Mouse (Mus musculus) myocyte (in vitro differentiated cells): Measurements from ENCODE around the gene Bhmt. TPM values are rescaled to one million over a fixed set of nuclear protein-coding genes. Genes with fewer than 3 reads are reported as not detected.

Experiments used
- H3K27me3 ChIP-seq: one replicate; pipeline ENCODE4 v1.6.1; 2011; ENCODE audit not compliant: control insufficient read depth, insufficient read depth, insufficient read length
- H3K36me3 ChIP-seq: one replicate; pipeline ENCODE4 v1.6.1; 2011; ENCODE audit not compliant: control insufficient read depth, insufficient read depth
- H3K4me2 ChIP-seq: one replicate; pipeline ENCODE4 v1.6.1; 2011; ENCODE audit warnings: low read depth, control low read depth
- H3K4me3 ChIP-seq: one replicate; pipeline ENCODE4 v1.5.1; 2011; ENCODE audit warnings: mild to moderate bottlenecking, control low read depth, moderate library complexity
- H3K79me2 ChIP-seq: one replicate; pipeline ENCODE4 v1.6.1; 2011; ENCODE audit not compliant: control insufficient read depth, insufficient read depth
- H3ac ChIP-seq: one replicate; pipeline ENCODE4 v1.6.1; 2011; ENCODE audit not compliant: control insufficient read depth, insufficient read length
- CEBPB ChIP-seq: IDR thresholded peaks from 2 replicates; pipeline ENCODE4 v1.6.1; 2011; ENCODE audit warnings: mild to moderate bottlenecking, moderate library complexity; ENCODE audit not compliant: poor library complexity, insufficient read depth, severe bottlenecking
- E2F4 ChIP-seq: IDR thresholded peaks from one replicate; pipeline ENCODE4 v1.6.1; 2011; ENCODE audit warnings: mild to moderate bottlenecking, control low read depth, moderate library complexity; ENCODE audit not compliant: insufficient read depth
- MAX ChIP-seq: IDR thresholded peaks from one replicate; pipeline ENCODE4 v1.6.1; 2011; ENCODE audit warnings: low read depth, mild to moderate bottlenecking, control low read depth
- MYOD1 ChIP-seq, 3 experiments: IDR thresholded peaks; one replicate each; pipeline ENCODE4 v1.6.1; 2011; ENCODE audit warnings: control low read depth in 2 of 3, low read depth in 2 of 3, mild to moderate bottlenecking in 2 of 3, moderate library complexity in 1 of 3; ENCODE audit not compliant: insufficient read length in 2 of 3, control insufficient read depth in 1 of 3
- MYOG ChIP-seq, 3 experiments: IDR thresholded peaks; one replicate each; pipeline ENCODE4 v1.6.1; 2011; ENCODE audit warnings: control low read depth in 2 of 3, low read depth in 2 of 3, mild to moderate bottlenecking in 2 of 3; ENCODE audit not compliant: insufficient read length in 2 of 3, control insufficient read depth in 1 of 3, insufficient read depth in 1 of 3
- POLR2A ChIP-seq: IDR thresholded peaks from one replicate; pipeline ENCODE4 v1.6.1; 2011; ENCODE audit warnings: low read depth, mild to moderate bottlenecking, control low read depth, moderate library complexity; ENCODE audit not compliant: insufficient read length
- POLR2AphosphoS2 ChIP-seq: IDR thresholded peaks from one replicate; pipeline ENCODE4 v1.6.1; 2011; ENCODE audit warnings: low read depth, control low read depth; ENCODE audit not compliant: insufficient read length
- REST ChIP-seq: IDR thresholded peaks from one replicate; pipeline ENCODE4 v1.6.1; 2011; ENCODE audit warnings: mild to moderate bottlenecking, control low read depth, moderate library complexity; ENCODE audit not compliant: insufficient read depth, insufficient read length
- SRF ChIP-seq: IDR thresholded peaks from one replicate; pipeline ENCODE4 v1.6.1; 2011; ENCODE audit warnings: low read depth; ENCODE audit not compliant: control insufficient read depth, insufficient read length
- TCF12 ChIP-seq: IDR thresholded peaks from one replicate; pipeline ENCODE4 v1.6.1; 2011; ENCODE audit warnings: mild to moderate bottlenecking, control low read depth; ENCODE audit not compliant: poor library complexity, insufficient read depth, severe bottlenecking
- TCF3 ChIP-seq: IDR thresholded peaks from one replicate; pipeline ENCODE4 v1.6.1; 2011; ENCODE audit warnings: low read depth, control low read depth; ENCODE audit not compliant: insufficient read length
- USF1 ChIP-seq: IDR thresholded peaks from one replicate; pipeline ENCODE4 v1.6.1; 2011; ENCODE audit warnings: low read depth, mild to moderate bottlenecking, control low read depth, moderate library complexity
- polyA plus RNA-seq: library from polyadenylated mRNA; unstranded; fragments of >200 nt; fragmentation: generic; extraction: Trizol; gene quantifications from one replicate; pipeline ENCODE4 v1.2.1, GENCODE M21; 2012; ENCODE audit warnings: missing spikeins

Gene Bhmt
- not detected for polyA plus RNA-seq

DNA sequence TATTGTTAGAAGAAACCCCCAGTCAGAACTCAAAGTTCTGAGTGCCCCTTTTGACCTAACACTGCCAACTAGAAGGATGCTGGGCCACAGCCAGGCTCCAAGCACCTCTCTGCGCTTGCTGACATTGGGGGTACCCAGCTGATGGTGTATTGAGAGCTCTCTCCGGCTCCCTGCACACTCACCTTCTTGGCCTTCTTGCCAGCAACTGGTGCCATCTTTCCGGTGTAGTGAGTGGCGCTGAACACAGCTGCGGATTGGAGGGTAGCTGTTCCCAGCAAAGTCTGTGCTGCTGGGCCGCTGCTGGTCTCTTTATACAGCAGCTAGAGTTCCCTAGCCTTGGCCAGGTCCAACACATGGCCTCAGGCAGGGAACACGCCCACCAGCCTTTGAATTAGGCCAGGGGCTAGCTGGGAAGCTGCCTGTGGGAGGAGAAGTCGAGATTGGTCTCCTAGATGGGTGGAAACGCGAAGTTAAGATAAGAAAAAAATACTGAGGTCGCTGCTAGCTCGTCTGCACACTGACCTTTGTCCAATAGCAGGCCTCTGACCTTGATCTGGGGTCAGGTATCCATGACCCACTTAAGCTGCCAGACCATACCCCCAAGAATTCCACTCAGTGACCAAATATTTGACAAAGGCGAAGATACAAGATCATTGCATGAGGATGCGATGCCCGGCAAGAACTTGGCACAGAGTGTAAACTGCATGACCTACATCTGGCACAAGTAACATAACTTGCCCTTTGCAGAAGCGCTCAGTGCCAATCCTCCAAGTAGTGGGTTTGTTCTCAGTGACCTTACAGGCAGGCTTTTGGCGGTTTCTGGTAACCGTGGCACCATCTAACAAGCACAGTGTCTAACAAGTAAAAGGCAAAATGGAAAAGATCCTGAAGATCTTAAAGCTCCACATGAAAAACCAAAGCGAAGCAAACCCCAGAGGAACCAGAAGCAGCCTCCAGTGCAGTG, at the start of gene Bhmt:
Gene Bhmt, minus strand, starts transcription at position 680 of the 964 bp plus-strand sequence.
- TF ChIP-seq E2F4 (no peak), MYOD1 (IDR thresholded peaks at IDR 0.05; ENCODE audit: control insufficient read depth in 1 of 3, insufficient read length in 2 of 3, low read depth in 2 of 3) (no peak), TCF12 (no peak), USF1 (no peak), REST (no peak), MYOG (IDR thresholded peaks at IDR 0.05; ENCODE audit: control insufficient read depth in 1 of 3, insufficient read depth in 1 of 3, insufficient read length in 2 of 3, low read depth in 2 of 3) (no peak), SRF (no peak)
- Histone ChIP-seq H3K36me3 (no peaks in the 10 kb centered on the region), H3ac (no peak within 1 kb of the TSS), H3K4me2 (no peak within 1 kb of the TSS), H3K79me2 (no peaks in the 10 kb centered on the region), H3K27me3 (peaks cover 28% of the 10 kb centered on the region), H3K4me3 (no peak within 1 kb of the TSS)

DNA sequence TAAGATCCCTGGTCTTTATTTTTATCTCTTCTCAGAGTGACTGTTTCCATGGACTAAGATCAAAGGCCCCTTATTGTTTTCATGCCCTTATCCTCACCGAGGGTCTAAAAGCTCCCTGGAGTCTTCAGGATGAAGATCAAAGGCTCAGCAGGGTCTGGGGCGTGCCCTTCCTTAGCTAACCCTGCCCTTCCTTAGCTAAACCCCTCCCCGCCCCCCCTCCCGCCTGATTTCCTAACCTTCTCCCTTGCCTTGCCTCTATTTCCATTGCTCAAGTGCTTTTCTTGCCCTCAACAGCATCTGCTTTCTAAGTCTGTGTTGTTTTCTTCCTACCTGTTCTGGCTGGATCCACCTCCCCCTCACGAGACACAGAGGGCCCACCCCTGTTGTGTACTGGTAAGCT, 49.6 kb upstream of the Bhmt start:
- H3ac ChIP-seq: no peak overlapping the region
- no peak overlapping the region for H3K4me2 ChIP-seq
- TF ChIP-seq SRF (no peak), POLR2AphosphoS2 (no peak), USF1 (no peak)
- H3K4me3 ChIP-seq: no peak overlapping the region
- H3K36me3 ChIP-seq: no peaks in the 10 kb centered on the region
- H3K27me3 ChIP-seq: no peaks in the 10 kb centered on the region
- no peaks in the 10 kb centered on the region for H3K79me2 ChIP-seq

DNA sequence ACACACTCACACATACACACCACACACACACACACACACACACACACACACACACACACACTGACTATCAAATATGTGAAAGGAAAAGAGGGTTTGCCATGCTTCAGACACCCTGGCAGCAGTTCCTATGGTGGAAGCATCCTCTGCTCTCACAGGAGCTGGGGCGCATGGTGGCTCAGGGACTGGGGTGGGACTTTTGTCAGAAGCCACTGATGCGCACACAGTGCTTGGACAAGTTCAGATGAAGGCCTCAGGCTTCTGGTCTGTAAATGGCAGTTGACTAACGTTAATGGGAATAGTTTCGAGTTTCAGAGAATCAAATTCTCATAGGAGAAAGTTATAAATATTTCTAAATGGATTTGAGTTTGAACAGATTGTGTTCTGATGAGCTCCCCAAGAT, 47.5 kb upstream of the Bhmt start:
- no peaks in the 10 kb centered on the region for H3K36me3 ChIP-seq
- H3K27me3 ChIP-seq: no peaks in the 10 kb centered on the region
- H3K4me2 ChIP-seq: no peak overlapping the region
- TF ChIP-seq E2F4 (no peak), SRF (no peak)
- no peaks in the 10 kb centered on the region for H3K79me2 ChIP-seq
- H3K4me3 ChIP-seq: no peak overlapping the region
- H3ac ChIP-seq: no peak overlapping the region

DNA sequence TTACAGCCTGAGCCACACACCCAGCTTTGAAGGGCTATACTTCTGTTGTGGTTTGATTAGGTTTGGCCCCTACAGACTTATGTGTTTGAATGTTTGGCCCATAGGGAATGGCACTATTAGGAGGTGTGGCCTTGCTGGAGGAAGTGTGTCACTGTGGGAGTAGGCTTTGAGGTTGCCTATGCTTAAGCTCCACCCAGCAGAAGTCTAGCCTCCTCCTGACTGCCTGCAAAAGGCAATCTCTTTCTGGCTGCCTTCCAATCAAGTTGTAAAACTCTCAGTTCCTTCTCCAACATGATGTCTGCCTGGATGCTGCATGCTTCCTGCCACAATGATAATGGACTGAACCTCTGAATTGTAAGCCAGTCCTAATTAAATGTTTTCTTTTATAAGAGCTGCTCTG, 45.6 kb upstream of the Bhmt start:
- Histone ChIP-seq H3K4me3 (no peak overlapping the region), H3K79me2 (no peaks in the 10 kb centered on the region), H3K36me3 (no peaks in the 10 kb centered on the region), H3K27me3 (no peaks in the 10 kb centered on the region), H3K4me2 (no peak overlapping the region), H3ac (no peak overlapping the region)
- TF ChIP-seq MAX (no peak), MYOG (IDR thresholded peaks at IDR 0.05; ENCODE audit: control insufficient read depth in 1 of 3, insufficient read depth in 1 of 3, insufficient read length in 2 of 3, low read depth in 2 of 3) (no peak), CEBPB (no peak), E2F4 (no peak), TCF3 (no peak), REST (no peak), SRF (no peak), MYOD1 (IDR thresholded peaks at IDR 0.05; ENCODE audit: control insufficient read depth in 1 of 3, insufficient read length in 2 of 3, low read depth in 2 of 3) (no peak), USF1 (no peak), POLR2A (no peak), TCF12 (no peak)

DNA sequence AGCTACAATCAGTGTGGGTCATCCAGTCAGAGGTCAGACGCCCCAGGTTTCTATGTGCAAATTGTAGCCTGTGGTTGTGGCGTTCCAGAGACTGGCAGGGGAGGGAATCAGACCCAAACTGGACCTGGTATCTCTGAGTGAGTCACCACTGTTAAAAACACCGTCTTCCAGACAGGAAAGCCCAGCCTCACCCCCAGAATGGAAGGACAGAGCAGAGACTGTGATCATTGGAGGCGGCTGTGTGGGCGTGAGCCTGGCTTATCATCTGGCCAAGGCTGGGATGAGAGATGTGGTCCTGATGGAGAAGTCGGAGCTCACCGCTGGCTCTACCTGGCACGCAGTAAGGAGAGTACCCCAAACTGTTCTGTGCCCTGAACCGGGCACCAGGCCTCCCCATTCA, 39.1 kb upstream of the Bhmt start:
- no peaks in the 10 kb centered on the region for H3K36me3 ChIP-seq
- H3K27me3 ChIP-seq: no peaks in the 10 kb centered on the region
- H3K79me2 ChIP-seq: no peaks in the 10 kb centered on the region
- no peak overlapping the region for H3K4me3 ChIP-seq
- TF ChIP-seq REST (no peak), MAX (no peak), TCF3 (no peak)
- no peak overlapping the region for H3K4me2 ChIP-seq
- H3ac ChIP-seq: no peak overlapping the region
